Mouse (Mus musculus) liver, postnatal 0 days (tissue): ENCODE data around the gene Hoxd3. TPM values are rescaled to one million over a fixed set of nuclear protein-coding genes. Genes with fewer than 3 reads are reported as not detected.

Experiments
- ATAC-seq: fragments of 200-750 bp; cut with Nextera tagmentation; 2 replicates; pipeline ENCODE4 v1.8.0; 2017; ENCODE audit warnings: mild to moderate bottlenecking, moderate library complexity
- DNase-seq: peaks from one replicate; pipeline ENCODE4 v3.0.0-alpha.2; 2016
- H3K27ac ChIP-seq: fragments of 300-500 bp; sonication (generic); 2 replicates; pipeline ENCODE4 v1.5.1; 2014; ENCODE audit warnings: antibody characterized with exemption, moderate library complexity, mild to moderate bottlenecking, low read depth
- H3K27me3 ChIP-seq: fragments of 300-500 bp; sonication (generic); 2 replicates; pipeline ENCODE4 v1.6.1; 2014; ENCODE audit warnings: low read length, control low read depth, mixed read lengths; ENCODE audit not compliant: insufficient read depth
- H3K36me3 ChIP-seq: fragments of 300-500 bp; sonication (generic); replicated peaks from 2 replicates; pipeline ENCODE4 v1.6.1; 2014; ENCODE audit warnings: mild to moderate bottlenecking, control low read depth, low read length, moderate library complexity, mixed read lengths; ENCODE audit not compliant: insufficient read depth
- H3K4me1 ChIP-seq: fragments of 300-500 bp; sonication (generic); 2 replicates; pipeline ENCODE4 v1.6.1; 2014; ENCODE audit warnings: antibody characterized with exemption, mild to moderate bottlenecking, control low read depth; ENCODE audit not compliant: insufficient read depth
- H3K4me2 ChIP-seq: fragments of 300-500 bp; sonication (generic); 2 replicates; pipeline ENCODE4 v1.6.1; 2014; ENCODE audit warnings: low read depth, mild to moderate bottlenecking, low read length, moderate library complexity, mixed read lengths
- H3K4me3 ChIP-seq: fragments of 300-500 bp; sonication (generic); 2 replicates; pipeline ENCODE4 v1.5.1; 2014; ENCODE audit warnings: low read depth, low read length
- H3K9ac ChIP-seq: fragments of 300-500 bp; sonication (generic); replicated peaks from 2 replicates; pipeline ENCODE4 v1.6.1; 2014; ENCODE audit warnings: mild to moderate bottlenecking, moderate library complexity
- H3K9me3 ChIP-seq: fragments of 300-500 bp; sonication (generic); 2 replicates; pipeline ENCODE4 v1.6.1; 2016; ENCODE audit warnings: mild to moderate bottlenecking, control low read depth, low read length, mixed read lengths
- CTCF ChIP-seq: sonication (generic); IDR thresholded peaks from 2 replicates; pipeline ENCODE4 v1.5.1; 2016; ENCODE audit warnings: antibody characterized with exemption, low read depth
- EP300 ChIP-seq: IDR thresholded peaks from 2 replicates; pipeline ENCODE4 v1.6.1; 2016; ENCODE audit warnings: antibody characterized with exemption, low read depth, mild to moderate bottlenecking
- WGBS: fragments of 180-500 bp; shearing (Covaris S2); extraction: QIAGEN DNeasy Blood & Tissue Kit; methylation state at CpG from one replicate; pipeline ENCODE4 v1.1.7; 2014; ENCODE audit not compliant: insufficient replicate concordance; 5-methylcytosine and 5-hydroxymethylcytosine counted together
- polyA plus RNA-seq: library from polyadenylated mRNA; unstranded; fragments of >200 nt; fragmentation: Nextera tagmentation; extraction: Ambion mirVana; gene quantifications from 2 replicates; pipeline ENCODE4 v1.2.1, GENCODE M21; 2015

Gene Hoxd3
- polyA plus RNA-seq, 1 experiment from 2014 or later, result not detected

GRCm38 (mm10) chr2:74751861-74752260, 40.1 kb downstream of the Hoxd3 start:
- Histone ChIP-seq H3K27ac (no peak overlapping the region), H3K9me3 (no peaks in the 10 kb centered on the region), H3K4me2 (no peak overlapping the region), H3K27me3 (peaks cover 94% of the 10 kb centered on the region), H3K36me3 (no peaks in the 10 kb centered on the region), H3K4me3 (no peak overlapping the region), H3K4me1 (peaks cover 5% of the 10 kb centered on the region; the same call in 1 of the 2 replicates), H3K9ac (no peak overlapping the region)
- WGBS, result 67% methylated on average over 1 of the region's 1 CpGs
- TF ChIP-seq EP300 (no peak), CTCF (no peak)
- ATAC-seq (no peak), DNase-seq (no peak)

GRCm38 (mm10) chr2:74752431-74753174, 40.9 kb downstream of the Hoxd3 start:
- Histone ChIP-seq H3K27me3 (peaks cover 91% of the 10 kb centered on the region), H3K9me3 (no peaks in the 10 kb centered on the region), H3K27ac (no peak overlapping the region), H3K4me2 (no peak overlapping the region), H3K4me1 (peaks cover 5% of the 10 kb centered on the region; the same call in 1 of the 2 replicates), H3K36me3 (no peaks in the 10 kb centered on the region), H3K4me3 (no peak overlapping the region), H3K9ac (no peak overlapping the region)
- DNase-seq, result no peak
- no peak for ATAC-seq
- 4% methylated on average over 45 of the region's 45 CpGs for WGBS
- no peak for TF ChIP-seq CTCF
- no peak for TF ChIP-seq EP300

GRCm38 (mm10) chr2:74753175-74753523, 41.4 kb downstream of the Hoxd3 start:
- peaks cover 91% of the 10 kb centered on the region for H3K27me3 ChIP-seq
- no peak overlapping the region for H3K4me3 ChIP-seq
- H3K4me2 ChIP-seq, result no peak overlapping the region
- DNase-seq (no peak), ATAC-seq (no peak)
- H3K27ac ChIP-seq, result no peak overlapping the region
- H3K9ac ChIP-seq, result no peak overlapping the region
- peaks cover 5% of the 10 kb centered on the region; the same call in 1 of the 2 replicates for H3K4me1 ChIP-seq
- no peak for TF ChIP-seq EP300
- TF ChIP-seq CTCF, result no peak
- WGBS, result 0% methylated on average over 23 of the region's 25 CpGs
- no peaks in the 10 kb centered on the region for H3K36me3 ChIP-seq
- H3K9me3 ChIP-seq, result no peaks in the 10 kb centered on the region

GRCm38 (mm10) chr2:74753711-74754110, 42.0 kb downstream of the Hoxd3 start:
- Histone ChIP-seq H3K4me1 (peaks cover 5% of the 10 kb centered on the region; the same call in 1 of the 2 replicates), H3K27ac (no peak overlapping the region)

GRCm38 (mm10) chr2:74760146-74760545, 48.4 kb downstream of the Hoxd3 start:
- 4% methylated on average over 1 of the region's 1 CpGs for WGBS
- no peaks in the 10 kb centered on the region for H3K36me3 ChIP-seq
- TF ChIP-seq CTCF (no peak), EP300 (no peak)
- peaks cover 3% of the 10 kb centered on the region; the same call in 1 of the 2 replicates for H3K4me1 ChIP-seq
- peaks cover 78% of the 10 kb centered on the region for H3K27me3 ChIP-seq
- H3K4me2 ChIP-seq, result no peak overlapping the region
- ATAC-seq, result no peak
- no peaks in the 10 kb centered on the region for H3K9me3 ChIP-seq
- H3K27ac ChIP-seq, result no peak overlapping the region
- no peak overlapping the region for H3K9ac ChIP-seq
- peak; percentile 4 for DNase-seq
- no peak overlapping the region for H3K4me3 ChIP-seq

More at GRCm38 (mm10) chr2:74753711-74754110, 42.0 kb downstream of the Hoxd3 start:
- 12% methylated on average over 5 of the region's 5 CpGs for WGBS
- peaks cover 91% of the 10 kb centered on the region for H3K27me3 ChIP-seq
- no peak overlapping the region for H3K4me3 ChIP-seq
- H3K9me3 ChIP-seq, result no peaks in the 10 kb centered on the region
- H3K4me2 ChIP-seq, result no peak overlapping the region
- ATAC-seq (no peak), DNase-seq (no peak)
- H3K9ac ChIP-seq, result no peak overlapping the region
- TF ChIP-seq CTCF (no peak), EP300 (no peak)
- no peaks in the 10 kb centered on the region for H3K36me3 ChIP-seq

GRCm38 (mm10) chr2:74761941-74762340, 50.2 kb downstream of the Hoxd3 start:
- no peaks in the 10 kb centered on the region for H3K9me3 ChIP-seq
- no peaks in the 10 kb centered on the region for H3K36me3 ChIP-seq
- no peak overlapping the region for H3K9ac ChIP-seq
- no peak overlapping the region for H3K4me3 ChIP-seq
- H3K4me2 ChIP-seq, result no peak overlapping the region
- 9% methylated on average over 13 of the region's 13 CpGs for WGBS
- TF ChIP-seq CTCF (no peak), EP300 (no peak)
- ATAC-seq, result no peak
- no peak overlapping the region for H3K27ac ChIP-seq
- peaks cover 3% of the 10 kb centered on the region; the same call in 1 of the 2 replicates for H3K4me1 ChIP-seq
- DNase-seq, result peak; percentile 7
- peaks cover 66% of the 10 kb centered on the region for H3K27me3 ChIP-seq
